Mouse (Mus musculus) pancreas, adult 10 weeks (tissue): ENCODE data around the gene Prpf4. TPM values are rescaled to one million over a fixed set of nuclear protein-coding genes. Genes with fewer than 3 reads are reported as not detected.

ENCODE experiments used
- polyA plus RNA-seq: library from polyadenylated mRNA; stranded (reverse); fragments of 350-450 nt; fragmentation: Illumina TruSeq; extraction: RNeasy Lipid Tissue Mini Kit (QIAGEN cat#74804); gene quantifications from one replicate; pipeline ENCODE4 v1.2.3, GENCODE M21; 2015; ENCODE audit warnings: low read depth, low replicate concordance; ENCODE audit not compliant: insufficient read depth

Gene Prpf4
- 2.0 TPM for polyA plus RNA-seq

GRCm38 (mm10) chr4:62408601-62409282, at the start of gene Prpf4, which contains the start of gene Cdc26:
Gene Prpf4, plus strand, starts transcription at chr4:62408797.
Gene Cdc26, minus strand, starts transcription at chr4:62408642.

GRCm38 (mm10) chr4:62360088-62360804, 48.4 kb upstream of the Prpf4 start, which contains the start of the genes Fkbp15 and Slc31a1:
Gene Fkbp15, minus strand, starts transcription at chr4:62360548.
Gene Slc31a1, plus strand, starts transcription at chr4:62360727.

GRCm38 (mm10) chr4:62435081-62435480, 26.5 kb downstream of the Prpf4 start, which contains the start of gene Rnf183:
Gene Rnf183, minus strand, starts transcription at chr4:62435252.

GRCm38 (mm10) chr4:62470598-62471051, 62.0 kb downstream of the Prpf4 start, which contains the start of gene Wdr31:
Gene Wdr31, minus strand, starts transcription at chr4:62470896.

Other genes with a start within 250 kb of the Prpf4 start
- 1.7 TPM for gene Zfp37, start 177.8 kb upstream of the Prpf4 start, polyA plus RNA-seq
- gene Slc31a2, start 146.2 kb upstream of the Prpf4 start, polyA plus RNA-seq = 13.7 TPM
- 8.2 TPM for gene Fkbp15, start 48.2 kb upstream of the Prpf4 start, polyA plus RNA-seq
- 5.9 TPM for gene Slc31a1, start 48.1 kb upstream of the Prpf4 start, polyA plus RNA-seq
- gene Cdc26, start 155 bp upstream of the Prpf4 start, polyA plus RNA-seq = 19.3 TPM
- gene Rnf183, start 26.5 kb downstream of the Prpf4 start, polyA plus RNA-seq = not detected
- 0.39 TPM for gene Wdr31, start 62.1 kb downstream of the Prpf4 start, polyA plus RNA-seq
- 4.3 TPM for gene Bspry, start 71.3 kb downstream of the Prpf4 start, polyA plus RNA-seq
- gene Hdhd3, start 94.7 kb downstream of the Prpf4 start, polyA plus RNA-seq = 1.9 TPM
- gene Alad, start 111.1 kb downstream of the Prpf4 start, polyA plus RNA-seq = 14.1 TPM
- gene Pole3, start 116.3 kb downstream of the Prpf4 start, polyA plus RNA-seq = 5.5 TPM
- gene 4933430I17Rik, start 116.6 kb downstream of the Prpf4 start, polyA plus RNA-seq = not detected
- 13.8 TPM for gene Rgs3, start 151.1 kb downstream of the Prpf4 start, polyA plus RNA-seq